Mouse (Mus musculus) urinary bladder, postnatal 4 days (tissue): ENCODE results near the gene Srgap1.

Experiments used
- DNase-seq, 2 experiments: peaks; one replicate each; pipeline ENCODE4 v3.0.0; 2021 to 2022; ENCODE audit warnings: low spot score in 2 of 2

Srgap1 gene

GRCm38 (mm10) chr10:122046904-122047726 lies at the start of gene Srgap1:
Gene Srgap1, minus strand, starts transcription at chr10:122047315.
- peak; percentile 44 to 70 for DNase-seq

- DNase-seq, result no peak
Observed at GRCm38 (mm10) chr10:122096462-122096979, 49.4 kb upstream of the Srgap1 start.

GRCm38 (mm10) chr10:122090472-122090871 lies 43.4 kb upstream of the Srgap1 start:
- DNase-seq, result no peak

DNA sequence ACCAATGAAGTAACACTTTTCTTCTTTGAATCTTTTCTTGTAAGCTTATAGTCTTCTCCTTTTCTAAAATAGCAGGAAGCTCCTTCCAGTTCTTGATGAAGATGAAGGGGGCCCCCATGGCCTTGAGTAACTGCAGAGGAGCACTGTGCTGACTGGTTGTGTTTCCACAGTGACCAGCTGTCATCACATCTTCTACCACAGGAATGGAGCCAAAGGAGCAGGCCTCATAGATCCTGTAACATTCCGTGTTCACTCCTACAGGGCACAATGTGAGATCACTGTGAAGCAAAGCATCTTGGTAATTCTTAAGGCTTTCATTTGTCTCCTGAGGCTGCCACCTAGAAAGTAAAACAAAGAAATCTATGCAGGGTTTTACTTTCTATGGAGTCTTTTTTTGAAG lies 34.2 kb upstream of the Srgap1 start:
- no peak for DNase-seq

DNA sequence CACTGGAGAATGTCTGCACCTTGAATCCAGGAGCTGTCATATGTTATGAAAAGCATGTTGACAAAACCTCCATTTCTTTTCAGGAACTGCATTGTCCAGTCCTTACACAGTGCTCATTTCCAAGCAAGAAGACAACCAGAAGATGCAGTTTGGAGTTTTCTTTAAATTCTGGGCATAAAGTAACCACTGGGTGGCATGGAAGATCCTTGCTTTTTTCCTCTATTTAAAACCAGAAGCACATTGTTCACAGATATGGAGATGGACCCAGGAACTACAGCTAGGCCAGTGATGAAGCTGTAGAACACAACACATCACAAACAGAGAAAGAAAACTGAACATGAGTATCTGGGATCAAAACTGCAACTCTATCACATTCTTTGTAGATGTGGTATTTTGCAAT lies 22.0 kb upstream of the Srgap1 start:
- no peak for DNase-seq

DNA sequence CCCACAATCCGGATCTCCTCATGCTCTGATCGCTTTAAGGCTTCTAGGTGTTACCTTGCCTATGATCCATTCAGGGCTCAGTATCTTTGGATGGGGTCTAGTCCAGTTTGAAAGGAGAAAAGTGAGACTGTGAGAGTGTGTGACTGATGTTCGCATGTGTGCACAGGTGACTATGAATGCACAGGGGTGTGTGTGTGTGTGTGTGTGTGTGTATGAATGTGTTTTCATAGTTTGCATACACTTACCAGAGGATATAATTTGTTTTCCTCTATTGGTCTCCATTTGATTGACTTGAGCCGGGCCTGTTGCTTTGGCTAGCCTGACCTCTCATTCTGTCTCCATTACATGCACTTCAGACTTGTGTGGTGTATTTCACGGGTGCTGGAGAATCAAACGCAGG lies 8.7 kb upstream of the Srgap1 start:
- DNase-seq, result no peak

GRCm38 (mm10) chr10:122054535-122054934 lies 7.4 kb upstream of the Srgap1 start:
- no peak for DNase-seq

- DNase-seq, result peak; percentile 71 to 84
Observed at GRCm38 (mm10) chr10:122051831-122052230, 4.7 kb upstream of the Srgap1 start.

DNA sequence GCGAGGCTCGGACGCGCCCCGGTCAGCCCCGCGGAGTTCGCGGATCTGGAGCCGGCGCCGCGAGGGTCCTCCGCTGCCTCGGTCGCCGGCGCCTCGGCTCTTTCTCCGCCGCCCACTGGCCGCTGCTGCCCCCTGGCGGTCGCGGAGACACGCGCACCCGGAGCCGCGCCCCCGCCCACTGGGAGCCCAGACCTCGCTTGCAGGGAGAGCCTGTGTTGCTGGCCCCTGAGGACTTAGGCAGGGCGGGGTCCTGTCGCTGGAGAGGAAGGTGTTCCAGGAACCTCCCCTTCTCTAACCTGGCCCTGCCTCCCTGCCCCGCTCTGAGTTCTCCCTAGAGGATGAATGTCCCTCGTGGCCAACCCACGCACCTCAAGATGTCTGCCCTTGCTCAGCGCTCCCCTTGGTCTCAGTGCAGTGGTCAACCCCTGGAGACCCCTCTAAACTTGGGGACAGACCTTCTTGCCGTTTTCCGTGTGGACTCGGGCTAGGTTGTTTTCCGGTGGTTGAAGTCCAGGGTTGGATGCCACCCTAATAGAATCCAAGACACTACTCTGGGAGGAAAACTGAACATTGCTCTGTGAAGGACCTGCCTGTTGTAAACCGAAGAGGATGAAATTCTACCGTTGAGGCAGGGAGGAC lies 731 bp upstream of the Srgap1 start:
- DNase-seq, result peak; percentile 78 to 92

GRCm38 (mm10) chr10:122046511-122046903 lies 608 bp downstream of the Srgap1 start:
- DNase-seq, result no peak

DNA sequence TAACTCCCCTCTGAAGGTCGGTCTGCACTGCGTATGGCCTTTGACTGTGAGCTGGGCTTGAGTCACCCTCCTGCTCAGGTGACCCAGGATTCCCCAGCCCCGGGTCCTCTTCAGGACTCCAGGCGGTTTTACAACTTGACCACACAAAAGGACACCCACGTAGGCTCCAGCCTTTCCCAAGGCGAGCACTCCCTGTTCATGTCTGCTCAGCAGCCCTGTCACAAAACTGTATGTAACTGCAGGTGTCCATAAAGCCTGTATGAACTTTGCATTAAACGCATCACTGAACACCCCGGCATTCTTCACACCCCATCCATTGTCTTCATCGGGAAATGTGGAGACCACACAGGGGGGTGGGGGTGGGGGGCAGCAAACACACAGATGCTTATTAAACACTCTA lies 1.2 kb downstream of the Srgap1 start:
- no peak for DNase-seq

- DNase-seq, result no peak
Observed at GRCm38 (mm10) chr10:122044926-122045325, 2.2 kb downstream of the Srgap1 start.

DNA sequence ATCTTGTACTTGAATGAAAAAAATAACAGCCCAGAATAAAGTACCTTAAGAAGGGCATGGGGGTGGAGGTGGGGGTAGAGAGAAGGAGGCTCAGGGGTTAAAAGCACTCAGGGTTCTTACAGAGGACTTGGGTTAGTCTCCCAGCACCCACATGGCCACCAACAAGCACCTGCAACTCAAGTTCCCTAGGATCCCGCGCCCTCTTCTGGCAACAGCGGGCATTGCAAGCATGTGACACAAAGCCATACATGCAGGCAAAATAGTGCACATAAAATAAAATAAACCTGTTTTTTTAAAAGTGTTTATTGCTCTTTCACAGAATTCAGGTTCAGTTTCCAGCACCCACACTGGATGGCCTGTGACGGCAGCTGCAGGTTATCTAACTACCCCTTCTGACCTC lies 6.7 kb downstream of the Srgap1 start:
- DNase-seq, result no peak

GRCm38 (mm10) chr10:122039566-122039965 lies 7.5 kb downstream of the Srgap1 start:
- no peak for DNase-seq

DNA sequence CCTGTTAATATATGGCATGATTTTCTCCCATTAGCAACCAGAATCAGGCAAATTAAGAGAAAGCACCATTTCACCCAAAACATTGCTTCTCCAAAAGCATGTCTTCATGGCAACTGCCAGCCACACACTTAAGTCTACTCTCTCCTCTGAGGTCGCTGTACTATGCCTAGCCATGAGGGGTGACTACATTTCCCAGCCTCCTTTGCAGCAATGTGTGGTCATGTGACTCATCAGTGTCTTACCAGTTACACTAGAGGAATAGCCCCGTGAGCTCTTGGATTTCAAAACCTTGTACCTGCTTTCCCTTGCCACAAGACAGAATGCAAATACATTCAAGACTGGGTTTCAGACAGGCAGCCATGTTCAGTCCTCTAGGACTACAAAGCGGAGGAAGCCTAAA lies 8.6 kb downstream of the Srgap1 start:
- DNase-seq, result no peak

- DNase-seq, result no peak
Observed at GRCm38 (mm10) chr10:122033271-122033670, 13.8 kb downstream of the Srgap1 start.

DNA sequence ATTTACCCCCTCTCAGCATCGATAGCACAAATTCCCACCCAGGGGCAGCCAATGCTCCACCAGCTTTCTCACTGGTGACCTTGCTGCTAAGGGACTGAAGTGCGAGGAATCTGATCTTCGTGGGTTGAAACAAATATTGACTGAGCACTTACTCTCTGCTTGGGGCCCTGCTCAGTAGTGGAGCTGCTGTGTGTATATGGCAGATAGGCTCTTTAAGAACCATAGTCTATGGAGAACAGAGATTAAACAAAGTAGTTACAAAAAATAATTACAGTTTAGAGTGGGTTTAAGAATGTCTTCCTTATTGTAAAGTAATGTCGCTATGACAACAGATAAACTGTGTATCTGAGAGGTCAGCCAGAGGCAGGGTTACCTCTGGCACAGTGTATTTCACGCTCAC lies 16.7 kb downstream of the Srgap1 start:
- DNase-seq, result no peak

- no peak for DNase-seq
Observed at GRCm38 (mm10) chr10:122029738-122030137, 17.4 kb downstream of the Srgap1 start.

DNA sequence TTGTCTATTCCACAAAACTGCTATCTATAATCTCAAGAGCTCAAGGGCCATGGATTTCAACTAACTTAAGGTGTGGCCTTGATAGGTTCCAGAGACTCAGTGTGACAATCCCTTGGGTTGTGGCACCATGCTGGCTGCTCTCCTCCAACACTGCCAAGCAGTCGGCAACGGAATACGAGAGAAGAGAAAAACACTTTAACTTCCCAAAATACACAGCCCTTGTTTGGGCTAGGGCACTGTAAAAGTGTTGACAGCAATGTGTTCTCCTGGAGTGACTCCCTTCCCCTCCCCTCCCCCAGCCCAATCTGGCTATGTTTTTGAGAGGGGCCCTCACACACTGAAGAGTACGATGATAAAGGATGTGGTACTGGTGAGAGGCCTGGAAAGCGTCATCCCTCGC lies 21.9 kb downstream of the Srgap1 start:
- DNase-seq, result no peak

- DNase-seq, result no peak
Observed at GRCm38 (mm10) chr10:122020906-122021305, 26.2 kb downstream of the Srgap1 start.

GRCm38 (mm10) chr10:122020255-122020654 lies 26.9 kb downstream of the Srgap1 start:
- DNase-seq, result no peak

DNA sequence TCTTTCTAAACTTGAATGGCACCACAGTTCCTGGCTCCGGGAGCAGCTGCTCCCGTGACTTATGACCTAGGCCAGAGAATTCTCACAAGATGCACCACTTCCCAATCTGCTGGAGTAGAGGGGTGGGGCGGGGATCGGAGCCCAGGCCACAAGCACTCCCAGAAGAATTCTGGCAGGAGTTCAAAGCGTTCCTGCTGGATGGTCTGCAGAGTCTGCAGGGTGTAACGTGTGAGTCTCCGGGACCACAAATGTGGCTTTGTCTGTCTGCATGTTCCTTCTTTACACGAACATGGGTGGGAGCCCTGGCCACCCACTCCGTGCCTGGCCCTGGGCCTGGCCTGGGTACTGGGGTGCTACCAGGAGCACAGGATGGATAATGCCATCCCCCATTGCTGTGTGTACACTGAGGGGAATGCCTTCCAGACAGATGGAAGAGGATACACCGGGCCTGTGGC lies 28.5 kb downstream of the Srgap1 start:
- DNase-seq, result peak in 1 of 2 experiments; percentile 26

GRCm38 (mm10) chr10:122017743-122018142 lies 29.4 kb downstream of the Srgap1 start:
- no peak for DNase-seq
